Mouse (Mus musculus) neural tube, embryonic 12.5 days (tissue): ENCODE data around the gene Dhx57. TPM values are rescaled to one million over a fixed set of nuclear protein-coding genes. Genes with fewer than 3 reads are reported as not detected.
A peak's percentile ranks its signal among the peaks of the same experiment; 100 is the strongest.
"Not testable (repeated sequence)": the region's sequence is repeated elsewhere in the genome, so short reads cannot be mapped to it uniquely, and the experiment has no call there.

Experiments used
- ATAC-seq: fragments of 200-750 bp; cut with Nextera tagmentation; 2 replicates; pipeline ENCODE4 v1.8.0; 2017; ENCODE audit warnings: low read depth, mild to moderate bottlenecking, moderate TSS enrichment, moderate library complexity; ENCODE audit not compliant: low FRiP score
- H3K27ac ChIP-seq: fragments of 300-500 bp; sonication (generic); 2 replicates; pipeline ENCODE4 v1.5.1; 2016
- H3K27me3 ChIP-seq: fragments of 300-500 bp; sonication (generic); replicated peaks from 2 replicates; pipeline ENCODE4 v1.6.1; 2016; ENCODE audit warnings: mild to moderate bottlenecking
- H3K36me3 ChIP-seq: fragments of 300-500 bp; sonication (generic); 2 replicates; pipeline ENCODE4 v1.6.1; 2016; ENCODE audit warnings: mild to moderate bottlenecking
- H3K4me1 ChIP-seq: fragments of 300-500 bp; sonication (generic); 2 replicates; pipeline ENCODE4 v1.6.1; 2016
- H3K4me2 ChIP-seq: fragments of 300-500 bp; sonication (generic); replicated peaks from 2 replicates; pipeline ENCODE4 v1.6.1; 2016; ENCODE audit warnings: mild to moderate bottlenecking
- H3K4me3 ChIP-seq: fragments of 300-500 bp; sonication (generic); 2 replicates; pipeline ENCODE4 v1.5.1; 2016
- H3K9ac ChIP-seq: fragments of 300-500 bp; sonication (generic); 2 replicates; pipeline ENCODE4 v1.6.1; 2016; ENCODE audit warnings: mild to moderate bottlenecking
- H3K9me3 ChIP-seq: fragments of 300-500 bp; sonication (generic); 2 replicates; pipeline ENCODE4 v1.6.1; 2016; ENCODE audit warnings: mild to moderate bottlenecking
- WGBS: fragments of 180-500 bp; shearing (Covaris S2); methylation state at CpG from one replicate; pipeline ENCODE4 v1.1.7; 2016; 5-methylcytosine and 5-hydroxymethylcytosine counted together
- polyA plus RNA-seq: library from polyadenylated mRNA; unstranded; fragments of >200 nt; fragmentation: Nextera tagmentation; extraction: Ambion mirVana; gene quantifications from 2 replicates; pipeline ENCODE4 v1.2.1, GENCODE M21; 2016

Dhx57 gene
- polyA plus RNA-seq, 1 experiment from 2014 or later, result 42.2 TPM

- no peaks in the 10 kb centered on the region for H3K27me3 ChIP-seq
- no peak overlapping the region for H3K9ac ChIP-seq
- H3K4me3 ChIP-seq, result no peak overlapping the region
- peaks cover 4% of the 10 kb centered on the region; the same call in 1 of the 2 replicates for H3K4me1 ChIP-seq
- no peak overlapping the region for H3K4me2 ChIP-seq
- ATAC-seq, result no peak
- H3K9me3 ChIP-seq, result no peaks in the 10 kb centered on the region
- 70% methylated on average over 9 of the region's 9 CpGs for WGBS
- H3K27ac ChIP-seq, result no peak overlapping the region
- H3K36me3 ChIP-seq, result no peaks in the 10 kb centered on the region
Measured at GRCm38 (mm10) chr17:80221202-80221601, 69.1 kb downstream of the Dhx57 start.

- ATAC-seq, result no peak
- Histone ChIP-seq H3K27me3 (no peaks in the 10 kb centered on the region), H3K9me3 (no peaks in the 10 kb centered on the region), H3K4me3 (no peak overlapping the region), H3K4me2 (no peak overlapping the region), H3K4me1 (peaks cover 4% of the 10 kb centered on the region; the same call in 1 of the 2 replicates), H3K9ac (no peak overlapping the region), H3K27ac (no peak overlapping the region), H3K36me3 (no peaks in the 10 kb centered on the region)
- WGBS, result 77% methylated on average over 2 of the region's 2 CpGs
Measured at GRCm38 (mm10) chr17:80220131-80220530, 70.1 kb downstream of the Dhx57 start.

GRCm38 (mm10) chr17:80213998-80214397 is 76.3 kb downstream of the Dhx57 start:
- not testable (repeated sequence) for ATAC-seq, H3K27ac ChIP-seq
- 96% methylated on average over 4 of the region's 4 CpGs for WGBS

GRCm38 (mm10) chr17:80206671-80207581 is 83.3 kb downstream of the Dhx57 start, which contains the start of the genes Srsf7 and Ttc39d:
Srsf7 (minus strand) TSS chr17:80207307.
Ttc39d (plus strand) TSS chr17:80207460.
- H3K4me2 ChIP-seq, result peak within 1 kb of the TSS; percentile 92
- no peaks in the 10 kb centered on the region for H3K27me3 ChIP-seq
- peak; percentile 93 for ATAC-seq
- peak within 1 kb of the TSS; percentile 94 for H3K27ac ChIP-seq
- H3K4me3 ChIP-seq, result peak within 1 kb of the TSS; percentile 81
- peaks cover 30% of the 10 kb centered on the region for H3K36me3 ChIP-seq
- no peaks in the 10 kb centered on the region for H3K9me3 ChIP-seq
- WGBS, result under 1% methylated on average over 92 of the region's 95 CpGs
- peak within 1 kb of the TSS; percentile 91 for H3K9ac ChIP-seq
- H3K4me1 ChIP-seq, result peaks cover 11% of the 10 kb centered on the region

More at GRCm38 (mm10) chr17:80213998-80214397, 76.3 kb downstream of the Dhx57 start:
- not testable (repeated sequence) for H3K4me3 ChIP-seq, H3K9me3 ChIP-seq, H3K27me3 ChIP-seq, H3K4me2 ChIP-seq, H3K4me1 ChIP-seq, H3K36me3 ChIP-seq, H3K9ac ChIP-seq

- under 1% methylated on average over 36 of the region's 36 CpGs for WGBS
- H3K4me3 ChIP-seq, result peak overlapping the region; percentile 81
- H3K27ac ChIP-seq, result peak overlapping the region; percentile 94
- peak; percentile 64 for ATAC-seq
- H3K36me3 ChIP-seq, result peaks cover 36% of the 10 kb centered on the region
- peaks cover 11% of the 10 kb centered on the region for H3K4me1 ChIP-seq
- H3K9ac ChIP-seq, result peak overlapping the region; percentile 91
- no peaks in the 10 kb centered on the region for H3K9me3 ChIP-seq
- H3K4me2 ChIP-seq, result peak overlapping the region; percentile 92
- no peaks in the 10 kb centered on the region for H3K27me3 ChIP-seq
Measured at GRCm38 (mm10) chr17:80206301-80206670, 84.0 kb downstream of the Dhx57 start.

- H3K9me3 ChIP-seq, result no peaks in the 10 kb centered on the region
- H3K4me2 ChIP-seq, result peak overlapping the region; percentile 92
- H3K27me3 ChIP-seq, result no peaks in the 10 kb centered on the region
- 41% methylated on average over 5 of the region's 5 CpGs for WGBS
- H3K9ac ChIP-seq, result peak overlapping the region; percentile 91
- no peak overlapping the region for H3K27ac ChIP-seq
- H3K4me1 ChIP-seq, result peaks cover 11% of the 10 kb centered on the region
- ATAC-seq, result no peak
- H3K4me3 ChIP-seq, result peak overlapping the region; percentile 81
- peaks cover 39% of the 10 kb centered on the region for H3K36me3 ChIP-seq
Measured at GRCm38 (mm10) chr17:80205657-80206056, 84.6 kb downstream of the Dhx57 start.

GRCm38 (mm10) chr17:80199160-80199778 is 91.0 kb downstream of the Dhx57 start:
- H3K27ac ChIP-seq, result no peak overlapping the region
- no peak overlapping the region for H3K4me2 ChIP-seq
- no peak for ATAC-seq
- no peak overlapping the region for H3K9ac ChIP-seq
- H3K9me3 ChIP-seq, result no peaks in the 10 kb centered on the region
- H3K36me3 ChIP-seq, result peaks cover 71% of the 10 kb centered on the region
- 93% methylated on average over 3 of the region's 3 CpGs for WGBS
- no peak overlapping the region for H3K4me3 ChIP-seq
- no peaks in the 10 kb centered on the region for H3K4me1 ChIP-seq
- H3K27me3 ChIP-seq, result no peaks in the 10 kb centered on the region

- Histone ChIP-seq H3K9ac (no peak overlapping the region), H3K4me1 (0 out of 2 replicates have a peak, but pooled peaks cover 3% of the 10 kb centered on the region), H3K27ac (no peak overlapping the region), H3K4me3 (no peak overlapping the region), H3K4me2 (no peak overlapping the region), H3K27me3 (no peaks in the 10 kb centered on the region), H3K36me3 (peaks cover 22% of the 10 kb centered on the region), H3K9me3 (no peaks in the 10 kb centered on the region)
- no peak for ATAC-seq
- 80% methylated on average over 5 of the region's 5 CpGs for WGBS
Measured at GRCm38 (mm10) chr17:80193075-80193474, 97.2 kb downstream of the Dhx57 start.

Other genes with a start within 250 kb of the Dhx57 start
- gene Hnrnpll, start 228.1 kb downstream of the Dhx57 start, polyA plus RNA-seq, result 120 and 128 TPM in 2 replicates
- 5.0 and 5.2 TPM in 2 replicates for gene Galm, start 163.0 kb downstream of the Dhx57 start, polyA plus RNA-seq
- 600 and 615 TPM in 2 replicates for gene Srsf7, start 83.2 kb downstream of the Dhx57 start, polyA plus RNA-seq
- 0.26 TPM in 1 of 2 replicates, not detected in the other for gene Ttc39d, start 83.0 kb downstream of the Dhx57 start, polyA plus RNA-seq
- gene Gemin6, start 66.0 kb downstream of the Dhx57 start, polyA plus RNA-seq, result 26.0 and 27.2 TPM in 2 replicates
- gene Morn2, start 273 bp downstream of the Dhx57 start, polyA plus RNA-seq, result 31.4 and 32.2 TPM in 2 replicates
- gene Arhgef33, start 16.9 kb upstream of the Dhx57 start, polyA plus RNA-seq, result 0.61 and 2.0 TPM in 2 replicates
- gene Gm10190, start 83.1 kb upstream of the Dhx57 start, polyA plus RNA-seq, result 1.2 and 1.4 TPM in 2 replicates
- gene Sos1, start 190.0 kb upstream of the Dhx57 start, polyA plus RNA-seq, result 7.8 and 8.5 TPM in 2 replicates